Mouse (Mus musculus): ENCODE data around the gene Irgc1.

The Irgc1 gene

GRCm38 (mm10) chr7:24400082-24400452 lies 52.0 kb downstream of the Irgc1 start:
- DNase-seq (ENCODE audit: low spot score in 2 of 2): no peak

GRCm38 (mm10) chr7:24399256-24400081 lies 52.6 kb downstream of the Irgc1 start, which contains the start of gene Smg9:
Gene Smg9 (plus strand): TSS chr7:24399619.
- peak; percentile 83 to 96 for DNase-seq (ENCODE audit: low spot score in 2 of 2)

- no peak for DNase-seq (ENCODE audit: low spot score in 2 of 2)
These were observed 53.7 kb downstream of the Irgc1 start for GRCm38 (mm10) chr7:24398364-24398913.

- DNase-seq (ENCODE audit: low spot score in 2 of 2): no peak
These were observed 55.3 kb downstream of the Irgc1 start for GRCm38 (mm10) chr7:24396832-24397231.

- DNase-seq (ENCODE audit: low spot score in 2 of 2): peak in 1 of 2 experiments; percentile 71
These were observed 57.5 kb downstream of the Irgc1 start for GRCm38 (mm10) chr7:24394475-24395161.

GRCm38 (mm10) chr7:24394054-24394453 lies 58.0 kb downstream of the Irgc1 start:
- DNase-seq (ENCODE audit: low spot score in 2 of 2): no peak

GRCm38 (mm10) chr7:24391687-24392086 lies 60.4 kb downstream of the Irgc1 start:
- no peak for DNase-seq (ENCODE audit: low spot score in 2 of 2)

GRCm38 (mm10) chr7:24391077-24391476 lies 61.0 kb downstream of the Irgc1 start:
- peak in 1 of 2 experiments; percentile 68 for DNase-seq (ENCODE audit: low spot score in 2 of 2)

GRCm38 (mm10) chr7:24390512-24390911 lies 61.6 kb downstream of the Irgc1 start:
- DNase-seq (ENCODE audit: low spot score in 2 of 2): no peak

- no peak for DNase-seq (ENCODE audit: low spot score in 2 of 2)
These were observed 62.4 kb downstream of the Irgc1 start for GRCm38 (mm10) chr7:24389516-24390187.

- peak in 1 of 2 experiments; percentile 82 for DNase-seq (ENCODE audit: low spot score in 2 of 2)
These were observed 65.0 kb downstream of the Irgc1 start for GRCm38 (mm10) chr7:24387059-24387556.

- no peak for DNase-seq (ENCODE audit: low spot score in 2 of 2)
These were observed 67.3 kb downstream of the Irgc1 start for GRCm38 (mm10) chr7:24384827-24385226.

GRCm38 (mm10) chr7:24384070-24384469 lies 68.0 kb downstream of the Irgc1 start:
- DNase-seq (ENCODE audit: low spot score in 2 of 2): no peak

GRCm38 (mm10) chr7:24382730-24383372 lies 69.2 kb downstream of the Irgc1 start:
- no peak for DNase-seq (ENCODE audit: low spot score in 2 of 2)
